Mouse (Mus musculus): ENCODE results near the gene Serpine3. TPM values are rescaled to one million over a fixed set of nuclear protein-coding genes. Genes with fewer than 3 reads are reported as not detected.

Serpine3 gene
- polyA plus RNA-seq, 1 experiment from 2014 or later, result not detected

DNA sequence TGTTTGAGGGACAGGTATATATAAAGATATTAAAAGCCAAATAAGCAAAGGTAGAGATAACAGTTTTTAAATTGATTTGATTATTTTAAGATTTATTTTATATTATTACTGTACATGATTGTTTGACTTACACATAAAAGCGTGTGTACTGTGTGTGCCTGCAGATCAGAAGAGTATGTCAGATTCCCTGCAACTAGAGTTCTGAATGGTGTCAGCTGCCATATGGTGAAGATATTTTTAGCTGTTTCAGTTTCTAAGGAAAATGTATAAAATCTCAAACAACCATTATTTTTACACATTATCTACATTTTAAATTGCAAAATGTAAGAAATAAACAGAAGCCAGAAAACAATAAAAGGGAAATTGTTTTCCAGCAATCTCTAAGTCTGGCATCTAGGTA, 58.2 kb downstream of the Serpine3 start:
- 89% methylated on average over 1 of the region's 1 CpGs for WGBS
- ATAC-seq (ENCODE audit: low FRiP score), result no peak

DNA sequence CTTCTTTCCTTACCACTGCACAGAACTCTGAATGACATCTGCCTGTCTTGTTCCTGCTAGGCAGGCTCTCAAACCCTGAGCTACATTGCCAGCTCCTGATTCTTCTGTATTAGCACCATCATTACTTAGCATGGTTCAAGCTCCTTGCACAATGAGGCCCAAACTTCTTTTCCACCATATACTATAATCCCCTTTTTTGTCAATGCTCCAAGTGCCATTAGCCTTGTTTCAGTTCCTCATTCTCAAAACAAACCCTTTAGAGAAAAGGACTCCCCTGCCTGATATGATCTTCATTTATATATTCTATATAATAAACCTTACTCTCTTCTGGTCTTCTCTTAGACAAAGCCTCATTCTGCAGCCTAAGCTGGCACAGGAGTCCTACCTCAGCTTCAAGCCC, 61.1 kb downstream of the Serpine3 start:
- H3K27me3 ChIP-seq (ENCODE audit: control insufficient read depth, insufficient read depth, low read length), result no peaks in the 10 kb centered on the region
- no peak overlapping the region for H3K27ac ChIP-seq (ENCODE audit: low read depth, low read length)
- no peak overlapping the region for H3K4me2 ChIP-seq (replicated peaks; ENCODE audit: low read depth, low read length)
- ATAC-seq (ENCODE audit: low FRiP score) (no peak), DNase-seq (ENCODE audit: low spot score) (no peak)
- H3K9me3 ChIP-seq (ENCODE audit: control insufficient read depth, low read length), result no peaks in the 10 kb centered on the region
- H3K4me1 ChIP-seq (replicated peaks; ENCODE audit: control insufficient read depth, insufficient read depth, low read length), result no peaks in the 10 kb centered on the region
- no peaks in the 10 kb centered on the region for H3K36me3 ChIP-seq (ENCODE audit: control insufficient read depth, insufficient read depth, low read length)
- no peak overlapping the region for H3K9ac ChIP-seq (ENCODE audit: low read depth, low read length)
- no peak overlapping the region for H3K4me3 ChIP-seq (ENCODE audit: low read depth, low read length)

More for the DNA sequence above, 58.2 kb downstream of the Serpine3 start:
- H3K4me2 ChIP-seq (replicated peaks; ENCODE audit: low read depth, low read length), result no peak overlapping the region
- H3K36me3 ChIP-seq (ENCODE audit: control insufficient read depth, insufficient read depth, low read length), result no peaks in the 10 kb centered on the region
- no peak overlapping the region for H3K27ac ChIP-seq (ENCODE audit: low read depth, low read length)
- H3K9me3 ChIP-seq (ENCODE audit: control insufficient read depth, low read length), result no peaks in the 10 kb centered on the region
- DNase-seq (ENCODE audit: low spot score), result no peak
- H3K9ac ChIP-seq (ENCODE audit: low read depth, low read length), result no peak overlapping the region
- no peak overlapping the region for H3K4me3 ChIP-seq (ENCODE audit: low read depth, low read length)
- H3K27me3 ChIP-seq (ENCODE audit: control insufficient read depth, insufficient read depth, low read length), result no peaks in the 10 kb centered on the region
- no peaks in the 10 kb centered on the region for H3K4me1 ChIP-seq (replicated peaks; ENCODE audit: control insufficient read depth, insufficient read depth, low read length)

DNA sequence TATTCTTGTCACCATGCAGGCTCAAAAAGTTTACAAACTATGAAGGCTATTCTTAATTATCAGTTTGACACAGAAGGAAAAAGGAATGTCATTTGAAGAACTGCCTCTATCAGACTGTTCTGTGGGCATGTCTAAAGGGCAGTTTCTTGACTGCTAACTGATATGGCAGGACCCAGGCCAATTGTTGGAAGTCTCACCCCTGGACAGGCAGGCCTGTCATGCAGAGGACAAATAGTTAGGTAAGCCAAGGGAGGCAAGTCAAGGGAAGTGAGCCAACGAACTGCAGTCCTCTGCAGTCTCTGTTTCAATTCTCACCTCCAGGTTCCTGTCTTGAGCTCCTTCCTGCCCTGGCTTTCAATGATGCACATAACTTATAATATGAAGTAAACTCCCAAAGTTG, 68.4 kb downstream of the Serpine3 start:
- no peak for DNase-seq (ENCODE audit: low spot score)
- ATAC-seq (ENCODE audit: low FRiP score), result no peak
- WGBS, result 94% methylated on average over 1 of the region's 1 CpGs
- no peak overlapping the region for H3K4me2 ChIP-seq (replicated peaks; ENCODE audit: low read depth, low read length)
- no peaks in the 10 kb centered on the region for H3K4me1 ChIP-seq (replicated peaks; ENCODE audit: control insufficient read depth, insufficient read depth, low read length)
- no peak overlapping the region for H3K9ac ChIP-seq (ENCODE audit: low read depth, low read length)
- no peak overlapping the region for H3K4me3 ChIP-seq (ENCODE audit: low read depth, low read length)
- H3K36me3 ChIP-seq (ENCODE audit: control insufficient read depth, insufficient read depth, low read length), result 0 out of 2 replicates have a peak, but pooled peaks cover 3% of the 10 kb centered on the region
- no peaks in the 10 kb centered on the region for H3K9me3 ChIP-seq (ENCODE audit: control insufficient read depth, low read length)
- no peaks in the 10 kb centered on the region for H3K27me3 ChIP-seq (ENCODE audit: control insufficient read depth, insufficient read depth, low read length)
- H3K27ac ChIP-seq (ENCODE audit: low read depth, low read length), result no peak overlapping the region

DNA sequence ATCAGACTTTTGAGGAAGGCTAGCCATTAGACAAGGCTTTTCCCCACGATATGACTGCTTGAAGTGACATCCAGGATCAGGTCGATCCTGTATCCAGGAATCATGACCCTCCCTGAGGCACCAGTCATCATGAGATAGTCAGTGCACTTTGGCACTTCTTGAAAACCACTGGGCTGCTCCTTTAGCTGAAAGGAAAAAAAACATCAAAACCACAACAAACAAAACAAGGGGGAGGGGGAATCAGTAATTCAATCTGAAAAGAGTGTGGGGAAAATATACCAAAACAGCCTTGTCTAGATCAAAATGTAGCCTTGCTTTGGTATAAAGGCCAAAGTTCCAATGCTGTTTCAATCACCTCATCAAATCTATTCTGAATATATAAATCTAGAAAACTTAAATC, 70.2 kb downstream of the Serpine3 start:
- no peak for ATAC-seq (ENCODE audit: low FRiP score)

DNA sequence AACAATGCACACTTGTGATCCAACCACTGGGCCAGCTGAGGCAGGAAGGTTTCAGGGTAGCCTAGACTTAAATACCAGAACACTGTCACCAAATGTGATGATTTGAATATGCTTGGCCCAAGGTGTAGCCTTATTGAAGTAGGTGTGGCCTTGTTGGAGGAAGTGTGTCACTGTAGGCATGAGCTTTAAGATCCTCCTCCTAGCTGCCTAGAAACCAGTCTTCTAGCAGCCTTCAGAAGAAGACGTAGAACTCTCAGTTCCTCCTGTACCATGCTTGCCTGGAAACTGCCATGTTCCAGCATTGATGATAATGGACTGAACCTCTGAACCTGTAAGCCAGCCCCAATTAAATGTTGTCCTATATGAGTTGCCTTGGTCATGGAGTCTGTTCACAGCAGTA, 72.2 kb downstream of the Serpine3 start:
- Histone ChIP-seq H3K4me3 (ENCODE audit: low read depth, low read length) (no peak overlapping the region), H3K4me1 (replicated peaks; ENCODE audit: control insufficient read depth, insufficient read depth, low read length) (no peaks in the 10 kb centered on the region), H3K9me3 (ENCODE audit: control insufficient read depth, low read length) (no peaks in the 10 kb centered on the region), H3K4me2 (replicated peaks; ENCODE audit: low read depth, low read length) (no peak overlapping the region), H3K36me3 (ENCODE audit: control insufficient read depth, insufficient read depth, low read length) (0 out of 2 replicates have a peak, but pooled peaks cover 3% of the 10 kb centered on the region), H3K27me3 (ENCODE audit: control insufficient read depth, insufficient read depth, low read length) (no peaks in the 10 kb centered on the region), H3K9ac (ENCODE audit: low read depth, low read length) (no peak overlapping the region), H3K27ac (ENCODE audit: low read depth, low read length) (no peak overlapping the region)
- ATAC-seq (ENCODE audit: low FRiP score) (no peak), DNase-seq (ENCODE audit: low spot score) (no peak)
- WGBS, result 88% methylated on average over 1 of the region's 1 CpGs

More for the DNA sequence above, 70.2 kb downstream of the Serpine3 start:
- Histone ChIP-seq H3K9ac (ENCODE audit: low read depth, low read length) (no peak overlapping the region), H3K27ac (ENCODE audit: low read depth, low read length) (no peak overlapping the region), H3K27me3 (ENCODE audit: control insufficient read depth, insufficient read depth, low read length) (no peaks in the 10 kb centered on the region), H3K9me3 (ENCODE audit: control insufficient read depth, low read length) (no peaks in the 10 kb centered on the region), H3K4me3 (ENCODE audit: low read depth, low read length) (no peak overlapping the region), H3K36me3 (ENCODE audit: control insufficient read depth, insufficient read depth, low read length) (0 out of 2 replicates have a peak, but pooled peaks cover 3% of the 10 kb centered on the region), H3K4me2 (replicated peaks; ENCODE audit: low read depth, low read length) (no peak overlapping the region), H3K4me1 (replicated peaks; ENCODE audit: control insufficient read depth, insufficient read depth, low read length) (no peaks in the 10 kb centered on the region)
- 90% methylated on average over 2 of the region's 2 CpGs for WGBS
- DNase-seq (ENCODE audit: low spot score), result no peak

Other genes with a start within 250 kb of the Serpine3 start
- 0.14 and 0.18 TPM in 2 replicates for gene Gucy1b2, start 207.4 kb upstream of the Serpine3 start, polyA plus RNA-seq (2014; fragmentation: Nextera tagmentation; extraction: Ambion mirVana)
- gene Fam124a, start 107.9 kb upstream of the Serpine3 start, polyA plus RNA-seq (2014; fragmentation: Nextera tagmentation; extraction: Ambion mirVana), result 4.0 and 4.8 TPM in 2 replicates
- gene Gm4131, start 96.7 kb upstream of the Serpine3 start, polyA plus RNA-seq (2014; fragmentation: Nextera tagmentation; extraction: Ambion mirVana), result 0.17 TPM in 1 of 2 replicates, not detected in the other
- gene Ints6, start 97.5 kb downstream of the Serpine3 start, polyA plus RNA-seq (2014; fragmentation: Nextera tagmentation; extraction: Ambion mirVana), result 24.5 and 24.8 TPM in 2 replicates
- 12.5 and 17.0 TPM in 2 replicates for gene Wdfy2, start 174.0 kb downstream of the Serpine3 start, polyA plus RNA-seq (2014; fragmentation: Nextera tagmentation; extraction: Ambion mirVana)